14 mouse cellular contexts compared by ENCODE assay signal in genomic region chr11:18996289-18996688, GRCm38 (mm10). TPM values are rescaled to one million over a fixed set of nuclear protein-coding genes. Genes with fewer than 3 reads are reported as not detected.
DNase-seq lines count a peak whose midpoint lies in the region; ATAC-seq and TF ChIP-seq lines count a peak whose summit lies in the region.
"Had no signal": no experiment of that assay in that cellular context is flagged by ENCODE, and none has a peak within 500 bp of the region (broad histone marks: within the 10 kb centered on the region; RNA-seq: fewer than 3 reads in every experiment).

No protein-coding gene starts in this region.

- peak; percentile 44 for TF ChIP-seq CTCF in lung, embryonic 14.5 days (IDR thresholded peaks at IDR 0.05; ENCODE audit: low read depth)
- 0 out of 2 replicates have a peak, but pooled peaks have one; percentile 11 for TF ChIP-seq CTCF in G1E (IDR thresholded peaks at IDR 0.05; ENCODE audit: low read depth, low read length)

- no peaks in the 10 kb centered on the region for H3K4me1 ChIP-seq in lung, embryonic 14.5 days (ENCODE audit: insufficient read depth)
- H3K4me1 ChIP-seq in G1E (ENCODE audit: insufficient read depth, low read depth, low read length): no peaks in the 10 kb centered on the region

- H3K4me3 ChIP-seq in lung, embryonic 14.5 days (ENCODE audit: low read depth, low read length): no peak overlapping the region
- no peak overlapping the region for H3K4me3 ChIP-seq in G1E (ENCODE audit: low read depth, low read length)
- H3K4me3 ChIP-seq: neural tube, embryonic 12.5 days had no signal

- H3K36me3 ChIP-seq in lung, embryonic 14.5 days (ENCODE audit: insufficient read depth): peaks cover 78% of the 10 kb centered on the region
- H3K36me3 ChIP-seq in G1E (replicated peaks): no peaks in the 10 kb centered on the region

- no peaks in the 10 kb centered on the region for H3K9me3 ChIP-seq in lung, embryonic 14.5 days (ENCODE audit: low read depth, low read length)
- H3K9me3 ChIP-seq in G1E (replicated peaks): no peaks in the 10 kb centered on the region
- H3K9me3 ChIP-seq: neural tube, embryonic 12.5 days had no signal

- WGBS in lung, embryonic 14.5 days: 92% methylated on average over 2 of the region's 2 CpGs

- 0 out of 2 replicates have a peak, but pooled peaks have one; percentile 24 for ATAC-seq in lung, embryonic 14.5 days (ENCODE audit: insufficient read depth)
- ATAC-seq in G1E (ENCODE audit: extremely low read depth, insufficient number of reproducible peaks, low FRiP score, poor library complexity, severe bottlenecking): no peak

- no peaks in the 10 kb centered on the region for H3K27me3 ChIP-seq in lung, embryonic 14.5 days (ENCODE audit: insufficient read depth, low read length)
- H3K27me3 ChIP-seq in G1E (ENCODE audit: insufficient read depth, low read length): peaks cover 12% of the 10 kb centered on the region
- H3K27me3 ChIP-seq: neural tube, embryonic 12.5 days had no signal

- H3K27ac ChIP-seq in lung, embryonic 14.5 days (ENCODE audit: low read depth): no peak overlapping the region
- H3K27ac ChIP-seq: neural tube, embryonic 12.5 days had no signal

- H3K9ac ChIP-seq in lung, embryonic 14.5 days: no peak overlapping the region
- H3K9ac ChIP-seq: neural tube, embryonic 12.5 days had no signal

- peak; percentile 66 for DNase-seq in heart, adult 11 months
- no peak for DNase-seq in heart, postnatal 10 days
- DNase-seq in lung, embryonic 14.5 days: peak; percentile 32
- no peak for DNase-seq in lung, postnatal 4 days
- no peak for DNase-seq in G1E (ENCODE audit: low spot score)
- peak; percentile 46 for DNase-seq in retina, embryonic 14.5 days (ENCODE audit: low spot score)
- no peak for DNase-seq in spleen, adult 12 weeks (ENCODE audit: low spot score)
- DNase-seq: cerebellum, adult 11-12 months; kidney, adult 18-20 months; lung, adult 2 months; midbrain, embryonic 14.5 days; right cerebral cortex, adult 18-20 months; thymus, adult 18-20 months had no signal

- no peak overlapping the region for H3K4me2 ChIP-seq in lung, embryonic 14.5 days
- H3K4me2 ChIP-seq: neural tube, embryonic 12.5 days had no signal

- intact Hi-C loops in heart, postnatal 10 days (cut with DNase I): no loop called here

RNA-seq across cellular contexts. Expression of gene Meis1, which starts 22.5 kb away (rescaled TPM):
- total RNA-seq in heart, postnatal 10 days (2021): 10 to 100 TPM; 26.9 to 44.1 TPM
- 122 and 132 TPM in 2 replicates for polyA plus RNA-seq in lung, embryonic 14.5 days (2014; fragmentation: Nextera tagmentation; extraction: Ambion mirVana)
- total RNA-seq in G1E (2014; fragmentation: Nextera tagmentation): 0.53 and 0.98 TPM in 2 replicates
- 3.1 and 4.3 TPM in 2 replicates for total RNA-seq in G1E (2017)
- 0.41 and 0.64 TPM in 2 replicates for polyA plus RNA-seq in G1E (2012)

Comparison
In these comparisons a context has a peak if more than half of its experiments do, and no peak if none do; other contexts are left out.
1. DNase-seq: peak in heart, adult 11 months (single experiment), lung, embryonic 14.5 days (single experiment) and retina, embryonic 14.5 days (single experiment); none in heart, postnatal 10 days (0 of 2), lung, postnatal 4 days (0 of 2), G1E (single experiment) and spleen, adult 12 weeks (single experiment).
2. RNA of gene Meis1, which starts 22.5 kb away (total RNA-seq): 26.9 to 44.1 TPM in heart, postnatal 10 days; 0.53 to 4.3 TPM in G1E; every median in the first group is over 4 times any median in the second.